Mouse (Mus musculus): ENCODE results near the gene Arid1b. TPM values are rescaled to one million over a fixed set of nuclear protein-coding genes. Genes with fewer than 3 reads are reported as not detected.

The Arid1b gene
- polyA plus RNA-seq, 1 experiment from 2014 or later = 12.9 TPM

GRCm38 (mm10) chr17:5055412-5055811 lies 61.3 kb downstream of the Arid1b start:
- WGBS = 81% methylated on average over 6 of the region's 6 CpGs
- Histone ChIP-seq H3K9me3 (replicated peaks; ENCODE audit: control insufficient read depth, low read length) (no peaks in the 10 kb centered on the region), H3K27me3 (ENCODE audit: control insufficient read depth, insufficient read depth, low read length) (no peaks in the 10 kb centered on the region), H3K9ac (replicated peaks; ENCODE audit: low read length) (no peak overlapping the region), H3K4me3 (ENCODE audit: low read depth, low read length) (no peak overlapping the region), H3K36me3 (replicated peaks; ENCODE audit: control insufficient read depth, insufficient read depth, low read depth, low read length) (no peaks in the 10 kb centered on the region), H3K4me2 (ENCODE audit: low read depth, low read length) (no peak overlapping the region), H3K27ac (replicated peaks; ENCODE audit: low read depth, low read length) (no peak overlapping the region), H3K4me1 (ENCODE audit: control insufficient read depth, insufficient read depth, low read length) (peaks cover 11% of the 10 kb centered on the region)
- ATAC-seq (replicated peaks; ENCODE audit: insufficient number of reproducible peaks, low FRiP score, low TSS enrichment, low read depth) (no peak), DNase-seq (ENCODE audit: low spot score) (no peak)

GRCm38 (mm10) chr17:5056654-5057053 lies 62.5 kb downstream of the Arid1b start:
- Histone ChIP-seq H3K36me3 (replicated peaks; ENCODE audit: control insufficient read depth, insufficient read depth, low read depth, low read length) (no peaks in the 10 kb centered on the region), H3K27me3 (ENCODE audit: control insufficient read depth, insufficient read depth, low read length) (no peaks in the 10 kb centered on the region), H3K9ac (replicated peaks; ENCODE audit: low read length) (no peak overlapping the region), H3K9me3 (replicated peaks; ENCODE audit: control insufficient read depth, low read length) (no peaks in the 10 kb centered on the region), H3K4me2 (ENCODE audit: low read depth, low read length) (no peak overlapping the region), H3K4me1 (ENCODE audit: control insufficient read depth, insufficient read depth, low read length) (peaks cover 11% of the 10 kb centered on the region), H3K4me3 (ENCODE audit: low read depth, low read length) (no peak overlapping the region), H3K27ac (replicated peaks; ENCODE audit: low read depth, low read length) (no peak overlapping the region)
- WGBS = 71% methylated on average over 4 of the region's 4 CpGs
- ATAC-seq (replicated peaks; ENCODE audit: insufficient number of reproducible peaks, low FRiP score, low TSS enrichment, low read depth) = no peak
- DNase-seq (ENCODE audit: low spot score) = no peak

- H3K4me1 ChIP-seq (ENCODE audit: control insufficient read depth, insufficient read depth, low read length) = peaks cover 11% of the 10 kb centered on the region
- H3K27ac ChIP-seq (replicated peaks; ENCODE audit: low read depth, low read length) = 0 out of 2 replicates have a peak overlapping the region, but pooled peaks have one; percentile 6
- 21% methylated on average over 4 of the region's 4 CpGs for WGBS
- no peaks in the 10 kb centered on the region for H3K27me3 ChIP-seq (ENCODE audit: control insufficient read depth, insufficient read depth, low read length)
- ATAC-seq (replicated peaks; ENCODE audit: insufficient number of reproducible peaks, low FRiP score, low TSS enrichment, low read depth) (no peak; the same call in 1 of the 2 replicates), DNase-seq (ENCODE audit: low spot score) (no peak)
- no peak overlapping the region for H3K9ac ChIP-seq (replicated peaks; ENCODE audit: low read length)
- no peaks in the 10 kb centered on the region for H3K9me3 ChIP-seq (replicated peaks; ENCODE audit: control insufficient read depth, low read length)
- H3K4me2 ChIP-seq (ENCODE audit: low read depth, low read length) = no peak overlapping the region
- no peaks in the 10 kb centered on the region for H3K36me3 ChIP-seq (replicated peaks; ENCODE audit: control insufficient read depth, insufficient read depth, low read depth, low read length)
- H3K4me3 ChIP-seq (ENCODE audit: low read depth, low read length) = no peak overlapping the region
Measured at GRCm38 (mm10) chr17:5057286-5057685, 63.2 kb downstream of the Arid1b start.

DNA sequence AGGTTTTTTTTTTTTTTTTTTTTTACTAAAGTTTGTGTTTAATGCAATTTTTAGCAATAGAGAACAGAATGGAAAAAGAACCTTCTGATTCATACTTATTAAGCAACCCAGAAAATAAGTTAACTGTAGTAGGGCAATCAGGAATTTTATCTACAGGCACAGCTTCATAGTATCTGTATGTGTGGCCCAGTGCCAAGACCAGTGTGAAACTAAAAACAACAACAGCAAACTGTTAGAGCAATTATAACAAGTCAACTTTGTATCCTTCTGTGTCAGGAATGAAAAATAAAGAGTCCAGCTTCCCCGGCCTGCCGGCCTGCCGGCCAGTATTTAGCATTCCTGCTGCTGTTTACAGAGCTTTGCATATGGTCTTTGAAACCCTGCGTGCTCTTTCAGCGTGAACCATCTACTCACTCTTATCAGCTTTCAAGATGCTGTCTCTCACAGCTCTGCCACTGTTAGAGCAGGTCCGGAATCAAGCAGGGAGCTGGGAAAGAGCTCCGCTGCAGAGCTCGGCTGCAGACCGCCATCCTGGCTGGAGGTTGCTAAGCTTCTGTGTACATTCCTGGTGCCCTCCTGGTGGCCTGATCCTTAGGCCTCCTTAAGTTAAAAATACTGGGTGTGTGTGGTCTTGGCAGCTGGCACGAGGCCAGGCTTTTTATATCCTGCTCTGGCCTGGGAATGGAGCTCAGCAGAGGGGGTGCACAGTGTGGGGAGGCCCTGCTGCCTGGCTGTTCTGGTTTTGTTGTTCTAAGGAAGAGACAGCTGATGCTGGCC lies 64.0 kb downstream of the Arid1b start:
- no peaks in the 10 kb centered on the region for H3K27me3 ChIP-seq (ENCODE audit: control insufficient read depth, insufficient read depth, low read length)
- H3K4me1 ChIP-seq (ENCODE audit: control insufficient read depth, insufficient read depth, low read length) = peaks cover 11% of the 10 kb centered on the region
- DNase-seq (ENCODE audit: low spot score) = peak; percentile 77
- H3K36me3 ChIP-seq (replicated peaks; ENCODE audit: control insufficient read depth, insufficient read depth, low read depth, low read length) = no peaks in the 10 kb centered on the region
- no peak overlapping the region for H3K9ac ChIP-seq (replicated peaks; ENCODE audit: low read length)
- peak; percentile 78; the same call in 1 of the 2 replicates for ATAC-seq (replicated peaks; ENCODE audit: insufficient number of reproducible peaks, low FRiP score, low TSS enrichment, low read depth)
- H3K27ac ChIP-seq (replicated peaks; ENCODE audit: low read depth, low read length) = peak overlapping the region; percentile 28; the same call in 1 of the 2 replicates
- no peaks in the 10 kb centered on the region for H3K9me3 ChIP-seq (replicated peaks; ENCODE audit: control insufficient read depth, low read length)
- 9% methylated on average over 10 of the region's 10 CpGs for WGBS
- H3K4me2 ChIP-seq (ENCODE audit: low read depth, low read length) = peak overlapping the region; percentile 1; the same call in 1 of the 2 replicates
- no peak overlapping the region for H3K4me3 ChIP-seq (ENCODE audit: low read depth, low read length)

GRCm38 (mm10) chr17:5059092-5059601 lies 65.0 kb downstream of the Arid1b start:
- Histone ChIP-seq H3K9me3 (replicated peaks; ENCODE audit: control insufficient read depth, low read length) (no peaks in the 10 kb centered on the region), H3K4me1 (ENCODE audit: control insufficient read depth, insufficient read depth, low read length) (peaks cover 11% of the 10 kb centered on the region), H3K27ac (replicated peaks; ENCODE audit: low read depth, low read length) (no peak overlapping the region), H3K36me3 (replicated peaks; ENCODE audit: control insufficient read depth, insufficient read depth, low read depth, low read length) (no peaks in the 10 kb centered on the region), H3K4me2 (ENCODE audit: low read depth, low read length) (no peak overlapping the region), H3K9ac (replicated peaks; ENCODE audit: low read length) (no peak overlapping the region), H3K4me3 (ENCODE audit: low read depth, low read length) (no peak overlapping the region), H3K27me3 (ENCODE audit: control insufficient read depth, insufficient read depth, low read length) (no peaks in the 10 kb centered on the region)
- no peak; the same call in 1 of the 2 replicates for ATAC-seq (replicated peaks; ENCODE audit: insufficient number of reproducible peaks, low FRiP score, low TSS enrichment, low read depth)
- DNase-seq (ENCODE audit: low spot score) = no peak
- 73% methylated on average over 9 of the region's 9 CpGs for WGBS

- no peak for ATAC-seq (replicated peaks; ENCODE audit: insufficient number of reproducible peaks, low FRiP score, low TSS enrichment, low read depth)
- no peak overlapping the region for H3K9ac ChIP-seq (replicated peaks; ENCODE audit: low read length)
- H3K27ac ChIP-seq (replicated peaks; ENCODE audit: low read depth, low read length) = no peak overlapping the region
- peaks cover 11% of the 10 kb centered on the region for H3K4me1 ChIP-seq (ENCODE audit: control insufficient read depth, insufficient read depth, low read length)
- no peak overlapping the region for H3K4me3 ChIP-seq (ENCODE audit: low read depth, low read length)
- no peaks in the 10 kb centered on the region for H3K27me3 ChIP-seq (ENCODE audit: control insufficient read depth, insufficient read depth, low read length)
- H3K4me2 ChIP-seq (ENCODE audit: low read depth, low read length) = no peak overlapping the region
- no peak for DNase-seq (ENCODE audit: low spot score)
- no peaks in the 10 kb centered on the region for H3K36me3 ChIP-seq (replicated peaks; ENCODE audit: control insufficient read depth, insufficient read depth, low read depth, low read length)
- no peaks in the 10 kb centered on the region for H3K9me3 ChIP-seq (replicated peaks; ENCODE audit: control insufficient read depth, low read length)
- 72% methylated on average over 5 of the region's 5 CpGs for whole genome bisulfite sequencing
Measured at GRCm38 (mm10) chr17:5060515-5061084, 66.5 kb downstream of the Arid1b start.

GRCm38 (mm10) chr17:5061183-5061582 lies 67.1 kb downstream of the Arid1b start:
- Histone ChIP-seq H3K4me3 (ENCODE audit: low read depth, low read length) (no peak overlapping the region), H3K9me3 (replicated peaks; ENCODE audit: control insufficient read depth, low read length) (no peaks in the 10 kb centered on the region), H3K9ac (replicated peaks; ENCODE audit: low read length) (no peak overlapping the region), H3K4me1 (ENCODE audit: control insufficient read depth, insufficient read depth, low read length) (peaks cover 11% of the 10 kb centered on the region), H3K27me3 (ENCODE audit: control insufficient read depth, insufficient read depth, low read length) (no peaks in the 10 kb centered on the region), H3K27ac (replicated peaks; ENCODE audit: low read depth, low read length) (no peak overlapping the region), H3K36me3 (replicated peaks; ENCODE audit: control insufficient read depth, insufficient read depth, low read depth, low read length) (no peaks in the 10 kb centered on the region), H3K4me2 (ENCODE audit: low read depth, low read length) (no peak overlapping the region)
- DNase-seq (ENCODE audit: low spot score) (no peak), ATAC-seq (replicated peaks; ENCODE audit: insufficient number of reproducible peaks, low FRiP score, low TSS enrichment, low read depth) (no peak)
- WGBS = 78% methylated on average over 3 of the region's 3 CpGs

DNA sequence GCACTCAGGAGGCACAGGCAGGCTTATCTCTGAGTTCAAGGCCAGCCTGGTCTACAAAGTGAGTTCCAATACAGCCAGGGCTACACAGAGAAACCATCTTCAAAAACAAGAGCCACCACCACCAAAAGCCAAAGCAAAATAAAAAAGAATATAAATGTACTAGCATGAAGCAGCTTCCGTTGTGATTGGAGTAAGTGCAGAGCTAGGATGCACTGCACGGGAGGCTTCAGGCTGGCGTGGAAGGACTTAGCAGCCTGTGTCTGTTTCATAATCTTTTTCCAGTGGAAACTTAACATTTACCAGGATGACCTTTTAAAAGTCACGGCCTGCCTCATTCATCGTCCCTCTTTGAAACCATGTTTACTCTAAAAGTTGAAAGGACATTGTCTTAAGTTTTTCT lies 67.5 kb downstream of the Arid1b start:
- Histone ChIP-seq H3K4me1 (ENCODE audit: control insufficient read depth, insufficient read depth, low read length) (peaks cover 11% of the 10 kb centered on the region), H3K9me3 (replicated peaks; ENCODE audit: control insufficient read depth, low read length) (no peaks in the 10 kb centered on the region)
- no peak for ATAC-seq (replicated peaks; ENCODE audit: insufficient number of reproducible peaks, low FRiP score, low TSS enrichment, low read depth)

More for the DNA sequence above, 67.5 kb downstream of the Arid1b start:
- WGBS = 83% methylated on average over 5 of the region's 5 CpGs
- Histone ChIP-seq H3K27ac (replicated peaks; ENCODE audit: low read depth, low read length) (no peak overlapping the region), H3K4me3 (ENCODE audit: low read depth, low read length) (no peak overlapping the region), H3K27me3 (ENCODE audit: control insufficient read depth, insufficient read depth, low read length) (no peaks in the 10 kb centered on the region), H3K9ac (replicated peaks; ENCODE audit: low read length) (no peak overlapping the region), H3K36me3 (replicated peaks; ENCODE audit: control insufficient read depth, insufficient read depth, low read depth, low read length) (no peaks in the 10 kb centered on the region), H3K4me2 (ENCODE audit: low read depth, low read length) (no peak overlapping the region)
- no peak for DNase-seq (ENCODE audit: low spot score)
